Mouse (Mus musculus) right cerebral cortex, adult 18-20 months (tissue): ENCODE data around the gene Nudt14.

Experiments used
- DNase-seq: peaks from one replicate; pipeline ENCODE4 v3.0.0; 2022; ENCODE audit warnings: mixed read lengths

The Nudt14 gene

GRCm38 (mm10) chr12:112941776-112942713, at the start of gene Nudt14:
Gene Nudt14 (minus strand): TSS chr12:112942124.
- peak; percentile 68 for DNase-seq

- DNase-seq = no peak
Observed at GRCm38 (mm10) chr12:112991444-112991843, 49.5 kb upstream of the Nudt14 start.

- DNase-seq = no peak
Observed at GRCm38 (mm10) chr12:112990706-112991405, 48.9 kb upstream of the Nudt14 start.

- DNase-seq = no peak
Observed at GRCm38 (mm10) chr12:112987877-112988276, 46.0 kb upstream of the Nudt14 start.

- DNase-seq = no peak
Observed at GRCm38 (mm10) chr12:112985346-112985745, 43.4 kb upstream of the Nudt14 start.

GRCm38 (mm10) chr12:112982031-112982430, 40.1 kb upstream of the Nudt14 start:
- DNase-seq = no peak

GRCm38 (mm10) chr12:112977156-112977555, 35.2 kb upstream of the Nudt14 start:
- DNase-seq = no peak

GRCm38 (mm10) chr12:112976371-112977073, 34.6 kb upstream of the Nudt14 start, which contains the start of gene Btbd6:
Gene Btbd6 (plus strand): TSS chr12:112976482.
- DNase-seq = peak; percentile 95

- no peak for DNase-seq
Observed at GRCm38 (mm10) chr12:112974736-112975135, 32.8 kb upstream of the Nudt14 start.

- DNase-seq = no peak
Observed at GRCm38 (mm10) chr12:112969616-112970015, 27.7 kb upstream of the Nudt14 start.

GRCm38 (mm10) chr12:112968943-112969342, 27.0 kb upstream of the Nudt14 start:
- no peak for DNase-seq

GRCm38 (mm10) chr12:112965783-112966182, 23.9 kb upstream of the Nudt14 start:
- DNase-seq = no peak

- no peak for DNase-seq
Observed at GRCm38 (mm10) chr12:112961872-112962271, 19.9 kb upstream of the Nudt14 start.

GRCm38 (mm10) chr12:112961428-112961827, 19.5 kb upstream of the Nudt14 start:
- no peak for DNase-seq

- DNase-seq = no peak
Observed at GRCm38 (mm10) chr12:112959421-112959820, 17.5 kb upstream of the Nudt14 start.

GRCm38 (mm10) chr12:112958303-112958702, 16.4 kb upstream of the Nudt14 start:
- DNase-seq = no peak

- peak; percentile 67 for DNase-seq
Observed at GRCm38 (mm10) chr12:112955800-112956199, 13.9 kb upstream of the Nudt14 start.

GRCm38 (mm10) chr12:112952926-112953565, 11.1 kb upstream of the Nudt14 start:
- no peak for DNase-seq

GRCm38 (mm10) chr12:112952433-112952832, 10.5 kb upstream of the Nudt14 start:
- no peak for DNase-seq

- no peak for DNase-seq
Observed at GRCm38 (mm10) chr12:112951150-112951842, 9.4 kb upstream of the Nudt14 start.

GRCm38 (mm10) chr12:112950761-112951129, 8.8 kb upstream of the Nudt14 start:
- no peak for DNase-seq
